Mouse (Mus musculus): ENCODE data around the gene Tuba3b. TPM values are rescaled to one million over a fixed set of nuclear protein-coding genes. Genes with fewer than 3 reads are reported as not detected.
A peak's percentile ranks its signal among the peaks of the same experiment; 100 is the strongest.

Tuba3b gene
- polyA plus RNA-seq, 1 experiment = not detected

DNA sequence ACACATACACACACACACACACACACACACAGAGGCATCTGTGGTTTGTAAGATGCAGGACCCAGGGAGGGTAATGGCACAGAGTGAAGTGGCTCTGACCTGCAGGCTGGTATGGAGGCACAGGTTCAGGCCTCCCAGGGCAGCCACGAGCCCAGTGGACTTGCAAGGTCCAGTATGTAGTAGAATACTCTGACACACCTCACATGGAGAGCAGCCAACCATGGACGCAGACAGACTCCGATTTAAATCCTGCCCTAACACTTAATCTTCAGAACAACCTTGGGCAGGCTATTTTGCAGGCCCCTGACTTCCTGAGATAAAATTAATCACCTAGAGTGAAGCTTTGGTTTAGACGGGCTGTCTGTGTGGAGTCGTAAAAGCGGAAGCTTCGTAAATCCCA is 21.6 kb upstream of the Tuba3b start:
- 95% methylated on average over 7 of the region's 7 CpGs for WGBS
- TF ChIP-seq CTCF (IDR thresholded peaks at IDR 0.05; ENCODE audit: borderline replicate concordance, insufficient read depth, low read depth, low read length) = no peak
- TF ChIP-seq POLR2A (IDR thresholded peaks at IDR 0.05; ENCODE audit: borderline replicate concordance, insufficient read depth, low read length) = no peak
- Histone ChIP-seq H3K27me3 (ENCODE audit: control insufficient read depth, insufficient read depth, low read length) (no peaks in the 10 kb centered on the region), H3K4me3 (replicated peaks; ENCODE audit: insufficient read depth, low read depth, low read length) (no peak overlapping the region), H3K27ac (ENCODE audit: insufficient read depth, low read length) (no peak overlapping the region), H3K4me1 (ENCODE audit: control insufficient read depth, insufficient read depth, low read length) (peaks cover 6% of the 10 kb centered on the region; the same call in 1 of the 2 replicates)
- no peak for DNase-seq

DNA sequence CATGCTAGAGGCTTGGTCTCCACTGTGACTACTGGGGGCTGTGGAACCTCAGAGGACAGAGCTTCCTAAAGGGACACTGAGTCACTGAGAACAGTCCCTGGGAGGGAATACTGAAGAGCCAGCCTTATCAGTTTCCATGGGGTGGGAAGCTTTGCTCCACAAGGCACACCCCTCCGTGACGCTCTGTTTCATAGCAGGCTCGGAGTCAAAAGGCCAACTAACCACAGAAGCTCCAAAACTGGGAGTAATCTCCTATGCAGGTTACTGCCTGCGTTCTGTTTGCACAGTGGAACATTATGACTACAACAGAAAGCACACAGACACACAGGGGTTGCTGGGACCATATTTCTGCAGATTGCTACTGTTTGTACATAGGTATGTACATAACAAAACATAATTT is 19.7 kb upstream of the Tuba3b start:
- Histone ChIP-seq H3K27me3 (ENCODE audit: control insufficient read depth, insufficient read depth, low read length) (no peaks in the 10 kb centered on the region), H3K27ac (ENCODE audit: insufficient read depth, low read length) (no peak overlapping the region), H3K4me3 (replicated peaks; ENCODE audit: insufficient read depth, low read depth, low read length) (no peak overlapping the region), H3K4me1 (ENCODE audit: control insufficient read depth, insufficient read depth, low read length) (peaks cover 9% of the 10 kb centered on the region; the same call in 1 of the 2 replicates)
- no peak for DNase-seq
- TF ChIP-seq POLR2A (IDR thresholded peaks at IDR 0.05; ENCODE audit: borderline replicate concordance, insufficient read depth, low read length) (no peak), CTCF (IDR thresholded peaks at IDR 0.05; ENCODE audit: borderline replicate concordance, insufficient read depth, low read depth, low read length) (no peak)
- WGBS = 94% methylated on average over 4 of the region's 4 CpGs

DNA sequence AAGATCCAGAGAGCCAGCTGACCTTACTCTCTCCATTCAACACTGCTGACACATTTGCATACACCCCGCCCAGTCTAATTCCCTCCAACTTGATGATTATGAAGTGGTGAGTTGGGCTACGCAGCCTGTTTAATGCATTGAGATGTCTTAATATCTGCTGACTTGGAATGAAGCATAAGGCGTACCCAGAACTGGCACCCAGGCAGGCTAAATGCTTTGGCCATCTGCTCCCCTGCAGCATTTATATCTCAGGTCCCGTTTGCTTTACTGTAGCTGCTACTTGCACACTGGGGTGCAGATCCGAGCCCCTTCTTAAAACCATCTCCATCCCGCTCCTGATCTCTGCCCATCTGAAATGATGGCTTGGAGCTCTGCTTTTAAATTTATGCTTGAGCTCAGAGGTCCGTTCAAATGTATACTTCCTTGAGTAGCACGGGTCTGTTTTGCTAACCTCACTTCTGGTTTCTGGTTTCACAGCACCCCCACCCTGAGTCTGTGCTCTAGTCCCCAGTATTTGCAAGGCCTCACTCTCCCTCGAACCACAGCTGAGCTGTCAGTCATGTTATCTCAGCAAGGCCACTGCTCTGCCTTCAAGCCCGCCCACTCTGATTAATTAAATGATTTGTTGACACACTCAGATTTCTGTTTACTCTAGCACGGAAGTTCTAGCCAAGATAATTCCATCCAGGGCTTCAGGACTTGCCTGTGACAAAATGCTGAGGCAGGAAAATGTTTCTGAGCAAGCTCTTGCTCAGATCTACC is 16.6 kb upstream of the Tuba3b start:
- peak; percentile 68 to 80 for DNase-seq
- H3K27ac ChIP-seq (ENCODE audit: insufficient read depth, low read length) = no peak overlapping the region

GRCm38 (mm10) chr6:145604126-145604525 is 11.4 kb upstream of the Tuba3b start:
- DNase-seq = peak in 1 of 2 experiments; percentile 44
- Histone ChIP-seq H3K4me3 (replicated peaks; ENCODE audit: insufficient read depth, low read depth, low read length) (no peak overlapping the region), H3K4me1 (ENCODE audit: control insufficient read depth, insufficient read depth, low read length) (peaks cover 8% of the 10 kb centered on the region; the same call in 1 of the 2 replicates), H3K27me3 (ENCODE audit: control insufficient read depth, insufficient read depth, low read length) (no peaks in the 10 kb centered on the region), H3K27ac (ENCODE audit: insufficient read depth, low read length) (no peak overlapping the region)
- no peak for TF ChIP-seq CTCF (IDR thresholded peaks at IDR 0.05; ENCODE audit: borderline replicate concordance, insufficient read depth, low read depth, low read length)
- no peak for TF ChIP-seq POLR2A (IDR thresholded peaks at IDR 0.05; ENCODE audit: borderline replicate concordance, insufficient read depth, low read length)
- 18% methylated on average over 2 of the region's 2 CpGs for WGBS

More for the DNA sequence above, 16.6 kb upstream of the Tuba3b start:
- TF ChIP-seq POLR2A (IDR thresholded peaks at IDR 0.05; ENCODE audit: borderline replicate concordance, insufficient read depth, low read length) = no peak
- no peak for TF ChIP-seq CTCF (IDR thresholded peaks at IDR 0.05; ENCODE audit: borderline replicate concordance, insufficient read depth, low read depth, low read length)
- WGBS = 24% methylated on average over 11 of the region's 11 CpGs
- peaks cover 10% of the 10 kb centered on the region; the same call in 1 of the 2 replicates for H3K4me1 ChIP-seq (ENCODE audit: control insufficient read depth, insufficient read depth, low read length)
- no peak overlapping the region for H3K4me3 ChIP-seq (replicated peaks; ENCODE audit: insufficient read depth, low read depth, low read length)
- no peaks in the 10 kb centered on the region for H3K27me3 ChIP-seq (ENCODE audit: control insufficient read depth, insufficient read depth, low read length)

- Histone ChIP-seq H3K4me3 (replicated peaks; ENCODE audit: insufficient read depth, low read depth, low read length) (no peak overlapping the region), H3K27me3 (ENCODE audit: control insufficient read depth, insufficient read depth, low read length) (no peaks in the 10 kb centered on the region), H3K4me1 (ENCODE audit: control insufficient read depth, insufficient read depth, low read length) (peaks cover 6% of the 10 kb centered on the region; the same call in 1 of the 2 replicates), H3K27ac (ENCODE audit: insufficient read depth, low read length) (no peak overlapping the region)
- DNase-seq = no peak
- TF ChIP-seq CTCF (IDR thresholded peaks at IDR 0.05; ENCODE audit: borderline replicate concordance, insufficient read depth, low read depth, low read length) (no peak), POLR2A (IDR thresholded peaks at IDR 0.05; ENCODE audit: borderline replicate concordance, insufficient read depth, low read length) (no peak)
- 73% methylated on average over 4 of the region's 4 CpGs for WGBS
Observed at GRCm38 (mm10) chr6:145604648-145605047, 10.9 kb upstream of the Tuba3b start.

DNA sequence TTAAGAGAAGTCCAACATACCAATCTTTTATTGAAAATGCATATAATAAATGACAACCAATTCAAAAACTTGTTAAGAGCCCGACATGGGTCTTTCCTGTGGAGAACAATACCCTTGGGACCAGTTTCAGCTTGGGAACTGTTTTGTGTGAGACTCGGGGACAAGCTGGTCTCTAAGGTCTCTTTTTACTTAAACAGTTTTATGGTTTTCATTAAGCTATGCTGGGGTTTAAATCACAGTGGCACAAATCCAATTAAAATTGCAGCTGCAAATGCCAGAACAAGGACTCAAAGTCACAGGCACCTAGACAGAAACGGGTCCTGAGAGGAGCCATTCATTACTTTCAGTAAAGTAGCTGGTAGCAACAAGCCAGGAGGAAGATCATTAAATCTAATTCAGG is 10.4 kb upstream of the Tuba3b start:
- H3K4me1 ChIP-seq (ENCODE audit: control insufficient read depth, insufficient read depth, low read length) = peaks cover 6% of the 10 kb centered on the region; the same call in 1 of the 2 replicates
- WGBS = 90% methylated on average over 3 of the region's 3 CpGs
- H3K4me3 ChIP-seq (replicated peaks; ENCODE audit: insufficient read depth, low read depth, low read length) = no peak overlapping the region
- DNase-seq = no peak
- H3K27me3 ChIP-seq (ENCODE audit: control insufficient read depth, insufficient read depth, low read length) = no peaks in the 10 kb centered on the region
- TF ChIP-seq POLR2A (IDR thresholded peaks at IDR 0.05; ENCODE audit: borderline replicate concordance, insufficient read depth, low read length) = no peak
- no peak for TF ChIP-seq CTCF (IDR thresholded peaks at IDR 0.05; ENCODE audit: borderline replicate concordance, insufficient read depth, low read depth, low read length)
- H3K27ac ChIP-seq (ENCODE audit: insufficient read depth, low read length) = no peak overlapping the region

GRCm38 (mm10) chr6:145607746-145608145 is 7.8 kb upstream of the Tuba3b start:
- WGBS = 93% methylated on average over 4 of the region's 4 CpGs

GRCm38 (mm10) chr6:145608693-145609092 is 6.9 kb upstream of the Tuba3b start:
- WGBS = 94% methylated on average over 5 of the region's 5 CpGs
- DNase-seq = no peak

More at GRCm38 (mm10) chr6:145607746-145608145, 7.8 kb upstream of the Tuba3b start:
- Histone ChIP-seq H3K4me1 (ENCODE audit: control insufficient read depth, insufficient read depth, low read length) (peaks cover 15% of the 10 kb centered on the region; the same call in 1 of the 2 replicates), H3K27me3 (ENCODE audit: control insufficient read depth, insufficient read depth, low read length) (no peaks in the 10 kb centered on the region), H3K27ac (ENCODE audit: insufficient read depth, low read length) (no peak overlapping the region), H3K4me3 (replicated peaks; ENCODE audit: insufficient read depth, low read depth, low read length) (no peak overlapping the region)
- TF ChIP-seq POLR2A (IDR thresholded peaks at IDR 0.05; ENCODE audit: borderline replicate concordance, insufficient read depth, low read length) (no peak), CTCF (IDR thresholded peaks at IDR 0.05; ENCODE audit: borderline replicate concordance, insufficient read depth, low read depth, low read length) (no peak)
- no peak for DNase-seq

More at GRCm38 (mm10) chr6:145608693-145609092, 6.9 kb upstream of the Tuba3b start:
- H3K4me1 ChIP-seq (ENCODE audit: control insufficient read depth, insufficient read depth, low read length) = peaks cover 19% of the 10 kb centered on the region
- H3K27me3 ChIP-seq (ENCODE audit: control insufficient read depth, insufficient read depth, low read length) = no peaks in the 10 kb centered on the region
- no peak overlapping the region for H3K4me3 ChIP-seq (replicated peaks; ENCODE audit: insufficient read depth, low read depth, low read length)
- no peak overlapping the region for H3K27ac ChIP-seq (ENCODE audit: insufficient read depth, low read length)
- TF ChIP-seq CTCF (IDR thresholded peaks at IDR 0.05; ENCODE audit: borderline replicate concordance, insufficient read depth, low read depth, low read length) = no peak
- no peak for TF ChIP-seq POLR2A (IDR thresholded peaks at IDR 0.05; ENCODE audit: borderline replicate concordance, insufficient read depth, low read length)
